Mouse (Mus musculus) cerebellum, adult 11-12 months (tissue): ENCODE measurements at regions not wholly inside any gene's neighbourhood (a gene's known extent, or its start where the extent isn't known, plus 50 kb on each side); places are given as distances from the start of the nearest gene placed in this dataset.
A peak's percentile ranks its signal among the peaks of the same experiment; 100 is the strongest.

Experiments
- DNase-seq: peaks from one replicate; pipeline ENCODE4 v3.0.0; 2022

- DNase-seq, result no peak
These were observed 98.7 kb upstream of the Cul1 start for GRCm38 (mm10) chr6:47354515-47354914.

DNA sequence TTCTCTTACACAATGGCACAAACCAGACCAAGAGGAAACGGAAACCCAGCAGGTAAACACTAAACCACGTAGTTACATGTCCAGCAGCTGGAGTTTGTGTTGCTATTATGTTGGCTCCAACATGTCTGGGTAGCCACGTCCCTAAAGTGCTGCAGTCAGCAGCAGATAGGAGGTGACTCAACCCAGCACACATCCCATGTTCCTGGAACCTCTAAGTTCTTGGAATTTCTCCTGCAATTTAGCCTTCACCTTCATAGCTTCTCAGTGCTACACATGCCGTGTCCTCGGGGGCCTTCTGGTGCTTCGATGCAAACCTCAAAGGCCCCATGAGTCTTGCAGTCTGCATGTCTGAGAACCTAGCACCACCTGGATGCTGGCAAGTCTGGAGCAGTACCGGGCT, 97.7 kb upstream of the Cul1 start:
- DNase-seq, result no peak

DNA sequence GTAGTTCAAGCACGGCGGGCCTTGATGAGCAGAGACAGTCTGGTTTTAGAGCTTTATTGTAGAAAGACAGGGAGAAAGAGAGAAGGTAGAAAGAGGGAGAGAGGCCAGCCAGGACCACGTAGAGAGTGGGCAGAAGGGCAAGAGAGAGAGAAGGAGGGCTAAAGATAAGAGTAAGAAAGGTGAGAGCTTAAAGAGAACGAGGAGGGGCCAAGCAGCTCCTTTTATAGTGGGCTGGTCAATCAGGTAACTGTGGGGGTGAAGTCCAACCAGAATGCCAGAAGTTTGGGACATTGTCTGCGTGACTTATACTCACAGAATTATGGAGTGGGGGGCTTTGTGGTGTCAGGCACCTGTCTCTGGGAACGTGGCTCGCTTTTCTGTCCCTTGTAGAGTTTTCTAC, 96.7 kb upstream of the Cul1 start:
- DNase-seq, result no peak

DNA sequence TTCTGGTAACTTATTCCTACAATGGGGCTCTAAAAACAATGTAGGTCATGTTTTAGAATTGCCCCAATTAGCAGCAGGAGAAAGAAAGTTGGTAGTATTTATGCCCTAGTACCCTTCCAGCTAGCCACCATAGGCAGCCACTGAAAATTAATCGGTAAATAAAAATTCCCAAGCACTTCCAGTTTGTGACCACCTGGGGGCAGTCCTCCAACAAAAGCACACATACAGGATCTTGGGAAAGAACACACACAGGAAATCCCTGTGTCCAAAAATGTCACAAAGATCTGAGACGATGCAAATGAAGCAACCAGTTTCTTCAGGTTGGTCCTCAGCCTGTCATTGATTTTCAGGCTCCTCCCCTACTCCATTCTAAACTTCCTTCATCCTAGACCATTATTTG, 94.5 kb upstream of the Cul1 start:
- DNase-seq, result peak; percentile 28

- DNase-seq, result no peak
These were observed 89.2 kb upstream of the Cul1 start for GRCm38 (mm10) chr6:47364002-47364401.

GRCm38 (mm10) chr6:47364556-47364955, 88.6 kb upstream of the Cul1 start:
- no peak for DNase-seq

DNA sequence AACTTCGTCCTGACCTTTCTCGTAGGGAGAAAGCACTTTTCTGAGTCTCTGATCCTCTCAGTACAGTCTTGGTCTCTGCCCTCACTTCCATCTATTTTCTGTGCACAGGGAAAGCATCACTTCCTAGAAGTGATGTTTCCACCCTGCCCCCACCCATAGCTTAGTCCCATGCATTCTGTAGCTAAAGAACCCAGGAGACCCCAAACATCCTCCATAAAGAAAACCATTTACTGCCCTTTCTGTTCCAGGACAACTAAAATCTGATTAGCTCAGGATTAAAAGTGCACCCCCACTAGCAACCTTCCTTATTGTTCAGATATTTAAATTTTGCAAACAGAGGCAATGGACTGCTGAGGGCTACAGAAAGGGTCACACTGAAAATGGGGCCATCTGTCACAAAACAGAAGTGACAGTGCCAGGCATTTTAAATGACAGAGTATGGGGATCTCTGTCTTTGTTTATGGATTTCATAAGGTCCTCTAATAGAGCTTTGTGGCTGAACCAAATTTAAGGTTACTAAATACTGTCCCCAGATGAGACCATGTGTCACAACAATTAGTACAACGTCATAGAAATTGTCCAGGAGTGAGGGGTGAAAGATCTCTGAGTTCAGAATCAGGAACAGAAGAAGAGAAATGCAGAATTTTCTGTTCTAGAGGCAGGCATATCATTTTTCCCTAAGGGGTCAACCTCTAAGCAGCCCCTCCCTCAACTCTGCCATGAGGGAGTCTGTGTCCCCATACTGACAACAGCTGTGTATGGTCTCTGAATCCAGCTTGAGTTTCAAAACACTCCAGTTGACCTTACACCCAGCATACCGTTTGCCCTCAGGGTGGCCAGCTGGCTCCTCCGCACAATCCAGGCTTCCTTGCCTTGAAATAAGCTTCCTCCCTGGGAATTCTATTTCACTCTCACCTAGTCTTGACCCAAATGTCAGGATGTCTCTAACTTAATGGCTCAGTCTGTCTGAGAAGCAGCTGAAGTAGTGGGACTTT, 87.2 kb upstream of the Cul1 start:
- DNase-seq, result peak; percentile 7

GRCm38 (mm10) chr6:47367461-47367860, 85.7 kb upstream of the Cul1 start:
- DNase-seq, result no peak

DNA sequence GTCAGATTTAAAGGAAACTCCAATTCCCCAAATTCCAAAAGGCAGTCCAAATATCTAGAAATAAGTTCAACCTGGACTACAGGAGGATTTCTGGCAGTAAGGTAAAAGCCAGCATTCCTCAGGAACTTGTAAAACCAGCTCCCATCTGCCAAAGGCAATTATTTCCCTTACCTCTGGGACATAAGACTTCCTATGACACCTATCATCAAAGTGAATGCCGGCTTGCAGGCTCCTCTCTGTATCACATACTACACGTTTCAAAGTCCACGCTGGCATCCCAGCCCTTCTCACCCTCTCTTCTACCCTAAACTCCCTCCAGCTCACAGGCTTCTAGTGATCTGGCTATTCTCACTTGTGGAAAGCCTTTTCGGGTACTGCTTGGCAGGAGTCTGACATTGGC, 77.5 kb upstream of the Cul1 start:
- no peak for DNase-seq

DNA sequence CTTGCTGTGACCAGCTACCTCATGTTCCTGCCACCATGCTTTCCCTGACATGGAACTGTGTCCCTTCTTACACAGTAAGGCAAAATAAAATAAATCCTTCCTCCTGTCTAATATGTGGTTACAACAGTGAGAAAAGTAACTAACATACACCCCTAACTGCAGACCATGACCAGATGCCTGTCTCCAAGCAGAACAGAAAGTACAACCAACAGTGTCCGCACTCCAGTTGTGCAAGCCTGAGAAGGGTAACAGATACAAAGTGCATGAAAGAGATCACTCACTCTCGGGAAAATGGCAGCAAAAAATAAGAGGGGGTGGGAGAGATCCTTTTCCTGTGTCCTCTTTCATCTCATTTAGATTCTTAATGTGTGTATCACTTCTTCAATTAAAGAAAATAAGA, 71.7 kb upstream of the Cul1 start:
- DNase-seq, result no peak

DNA sequence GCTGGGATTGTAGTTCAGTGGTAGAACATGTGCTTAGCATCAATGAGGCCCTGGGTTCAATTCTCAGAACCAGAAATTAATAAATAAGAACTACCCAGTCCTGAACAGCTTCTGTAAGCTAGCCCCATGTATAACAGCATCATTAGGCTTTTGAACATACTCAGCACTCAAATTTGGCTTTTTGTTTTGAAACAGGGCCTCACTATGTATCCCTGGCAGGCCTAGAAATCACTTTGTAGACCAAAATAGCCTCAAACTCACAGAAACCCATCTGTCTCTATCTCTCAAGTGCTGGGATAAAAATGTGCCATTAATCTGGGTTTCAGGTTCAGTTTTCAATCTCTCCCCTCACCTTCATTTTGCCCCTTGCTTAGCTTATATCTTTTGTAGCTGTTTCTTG, 66.6 kb upstream of the Cul1 start:
- DNase-seq, result no peak

- DNase-seq, result no peak
These were observed 63.3 kb upstream of the Cul1 start for GRCm38 (mm10) chr6:47389908-47390307.

DNA sequence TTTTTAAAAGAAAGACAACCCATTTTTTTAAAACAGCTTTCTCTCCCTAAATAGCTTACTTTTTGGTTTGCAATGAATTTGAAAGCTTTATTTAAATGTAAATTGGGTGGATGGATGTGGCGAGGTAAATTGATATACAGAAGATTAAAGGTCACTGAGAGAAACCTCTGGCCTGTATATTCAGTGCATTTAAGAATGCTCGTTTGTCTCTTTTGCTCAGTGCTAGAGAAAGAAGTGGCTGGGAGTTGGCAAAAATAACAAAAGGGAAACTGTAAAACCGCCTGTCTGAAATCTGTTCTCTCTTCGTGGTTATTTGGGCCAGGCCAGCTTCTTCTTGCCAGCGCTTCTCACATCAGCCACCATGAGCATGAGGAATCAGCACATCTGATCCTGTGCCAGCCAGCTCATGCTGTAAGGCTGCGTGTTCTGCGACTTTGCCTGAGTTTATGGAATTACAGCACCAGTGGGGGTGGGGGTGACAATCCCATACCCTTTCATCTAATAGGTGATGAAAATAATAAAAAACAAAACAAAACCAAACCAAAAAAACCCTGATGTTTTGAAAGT, 62.7 kb upstream of the Cul1 start:
- DNase-seq, result peak; percentile 7

DNA sequence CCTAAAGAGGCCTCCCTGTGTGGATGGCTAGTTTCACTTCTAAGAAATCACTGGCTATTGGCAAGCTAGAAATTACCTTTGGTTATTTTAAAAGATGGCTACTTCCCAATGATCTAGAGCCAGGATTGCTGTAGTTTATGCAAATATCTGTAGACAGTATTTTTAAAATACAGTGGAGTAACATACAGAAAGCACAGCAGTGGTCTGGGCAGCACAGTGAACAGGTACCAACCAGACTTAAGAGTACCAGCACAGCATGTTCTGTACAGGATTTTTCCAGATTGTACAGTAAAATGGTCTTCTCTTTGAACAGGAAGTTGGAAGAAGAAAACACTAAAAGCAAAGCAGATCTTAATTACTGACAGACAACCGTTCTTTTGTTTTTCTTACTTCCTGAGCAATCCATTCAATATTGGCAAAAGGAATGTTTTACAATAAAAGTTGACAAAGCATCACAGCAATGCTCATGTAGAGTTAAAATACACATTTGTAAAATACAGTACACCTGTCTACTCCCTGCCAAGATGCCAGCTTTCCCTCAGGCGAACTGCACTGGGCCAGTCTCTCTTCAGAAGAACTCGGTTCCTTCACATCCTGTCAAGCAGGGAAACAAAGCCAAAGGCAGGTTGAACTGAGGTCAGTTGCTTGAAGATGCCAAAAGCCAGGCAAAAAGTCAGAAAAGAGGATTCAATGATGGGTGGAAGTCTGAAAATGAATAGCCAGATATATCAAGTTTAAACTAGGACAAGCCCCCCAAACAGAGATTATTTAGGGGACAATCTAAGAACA, 62.0 kb upstream of the Cul1 start:
- no peak for DNase-seq

DNA sequence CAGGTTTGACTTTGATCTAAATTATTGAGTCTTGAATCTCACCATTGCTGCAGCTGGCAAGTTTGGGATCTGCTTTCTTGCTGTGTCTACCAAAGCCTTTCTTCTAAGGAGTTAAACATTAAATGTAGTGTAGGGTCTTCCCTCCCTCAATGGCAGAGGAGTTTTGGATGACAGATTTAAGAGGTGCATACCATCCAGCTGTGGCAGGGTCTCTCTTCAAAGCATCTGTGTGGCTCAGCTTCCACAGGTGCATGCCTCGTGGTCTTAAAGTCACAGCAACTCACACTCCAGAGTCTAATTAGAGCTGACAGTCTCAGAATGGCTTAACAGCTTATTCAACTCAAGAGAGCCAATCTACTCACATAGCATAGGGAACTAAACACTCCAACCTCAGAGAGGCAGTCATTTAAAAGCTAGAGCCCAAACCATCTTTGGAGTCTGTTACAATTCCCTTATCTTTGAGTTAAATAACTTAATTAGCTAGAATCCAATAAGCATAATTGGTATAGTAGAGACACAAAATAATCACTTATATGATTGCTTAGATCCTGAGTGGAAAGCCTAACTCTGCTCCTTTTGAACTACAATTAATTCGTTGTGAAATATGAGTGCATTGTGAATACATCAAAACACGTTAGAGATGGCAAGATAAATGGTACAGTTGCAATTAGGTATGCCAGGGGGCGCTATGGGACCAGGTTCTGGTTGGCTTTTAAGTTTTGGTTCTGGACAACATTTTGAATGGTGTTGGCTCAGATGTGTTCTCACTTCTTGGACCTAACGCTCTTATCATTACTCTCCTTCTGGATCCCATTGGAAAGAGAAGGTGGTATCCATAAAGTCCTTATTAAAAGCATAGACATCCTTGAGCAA, 57.5 kb upstream of the Cul1 start:
- DNase-seq, result peak; percentile 17
